Mouse (Mus musculus) bone marrow macrophage, adult 2 months (primary cell): Measurements from ENCODE around the gene Chaf1a.

Source experiments
- CTCF ChIP-seq: IDR thresholded peaks from 2 replicates; pipeline ENCODE4 v1.5.1; 2012; ENCODE audit warnings: low read depth, mild to moderate bottlenecking, low read length, moderate library complexity
- POLR2A ChIP-seq: IDR thresholded peaks from 2 replicates; pipeline ENCODE4 v1.6.1; 2012; ENCODE audit warnings: mild to moderate bottlenecking, low read depth, low read length, borderline replicate concordance

DNA sequence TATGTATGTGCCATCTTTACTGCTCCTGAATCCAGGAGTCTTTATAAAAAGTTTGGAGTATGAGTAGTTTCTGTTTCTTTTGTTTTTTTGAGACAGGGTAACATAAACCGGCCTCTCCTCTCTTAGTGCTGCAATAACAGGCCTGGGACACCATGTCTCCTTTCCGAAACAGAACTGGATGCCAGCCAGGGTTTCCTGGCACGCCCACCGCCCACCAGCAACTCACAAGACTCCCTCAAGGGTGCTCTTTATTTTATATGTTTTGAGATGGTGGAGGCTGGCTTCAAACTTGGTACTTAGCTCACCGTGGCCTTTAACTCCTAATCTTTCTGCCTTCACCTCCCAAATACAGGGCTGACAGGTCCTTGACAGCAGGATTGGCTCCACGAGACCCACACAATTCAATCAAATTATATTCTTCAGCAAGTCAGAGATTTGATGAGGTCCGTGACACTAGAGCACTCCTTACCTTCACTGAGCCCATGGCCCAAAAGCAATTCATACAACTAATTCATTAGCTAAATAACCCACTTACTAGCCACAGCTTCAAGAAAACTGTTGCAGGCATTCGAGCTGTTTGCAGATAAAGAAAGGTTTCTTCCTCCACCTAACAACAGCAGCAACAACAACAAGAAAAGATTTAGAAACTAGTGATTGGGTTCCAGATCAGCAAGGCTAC is 1.5 kb upstream of the Chaf1a start:
- TF ChIP-seq POLR2A (no peak), CTCF (no peak)
